Mouse (Mus musculus) ES-Bruce4 (cell line): ENCODE measurements around the gene Jun. TPM values are rescaled to one million over a fixed set of nuclear protein-coding genes. Genes with fewer than 3 reads are reported as not detected.

Experiments
- H3K27ac ChIP-seq: 2 replicates; pipeline ENCODE4 v1.5.1; 2012; ENCODE audit warnings: low read length, inconsistent platforms; ENCODE audit not compliant: insufficient read depth
- H3K27me3 ChIP-seq: 2 replicates; pipeline ENCODE4 v1.6.1; 2012; ENCODE audit warnings: mild to moderate bottlenecking, low read length, inconsistent platforms; ENCODE audit not compliant: control insufficient read depth, poor library complexity, insufficient read depth, severe bottlenecking
- H3K36me3 ChIP-seq: 2 replicates; pipeline ENCODE4 v1.6.1; 2012; ENCODE audit warnings: inconsistent platforms, mild to moderate bottlenecking, low read length, moderate library complexity; ENCODE audit not compliant: control insufficient read depth, poor library complexity, insufficient read depth, severe bottlenecking
- H3K4me1 ChIP-seq: one replicate; pipeline ENCODE4 v1.8.1; 2011; ENCODE audit warnings: low read length; ENCODE audit not compliant: control insufficient read depth, insufficient read depth
- H3K4me3 ChIP-seq: 2 replicates; pipeline ENCODE4 v1.5.1; 2011; ENCODE audit warnings: low read depth, mild to moderate bottlenecking, low read length
- H3K9ac ChIP-seq: 2 replicates; pipeline ENCODE4 v1.6.1; 2012; ENCODE audit warnings: low read depth, mild to moderate bottlenecking, inconsistent platforms; ENCODE audit not compliant: poor library complexity, severe bottlenecking
- H3K9me3 ChIP-seq: replicated peaks from 2 replicates; pipeline ENCODE4 v1.6.1; 2012; ENCODE audit warnings: mild to moderate bottlenecking, low read length, inconsistent platforms; ENCODE audit not compliant: control insufficient read depth, poor library complexity, insufficient read depth, severe bottlenecking
- CTCF ChIP-seq: IDR thresholded peaks from one replicate; pipeline ENCODE4 v1.8.1; 2011; ENCODE audit warnings: low read depth, low read length
- EP300 ChIP-seq: IDR thresholded peaks from 2 replicates; pipeline ENCODE4 v1.6.1; 2011; ENCODE audit warnings: low read depth, low read length; ENCODE audit not compliant: insufficient read depth
- POLR2A ChIP-seq: IDR thresholded peaks from one replicate; pipeline ENCODE4 v1.8.1; 2011; ENCODE audit warnings: low read length; ENCODE audit not compliant: insufficient read depth
- polyA plus RNA-seq: library from polyadenylated mRNA; stranded (reverse); fragments of >200 nt; gene quantifications from 2 replicates; pipeline ENCODE4 v1.2.4, GENCODE M21; 2011; ENCODE audit warnings: low read depth; ENCODE audit not compliant: missing spikeins, insufficient read depth, insufficient read length

Gene Jun
- polyA plus RNA-seq, 1 experiment = 16.7 TPM

DNA sequence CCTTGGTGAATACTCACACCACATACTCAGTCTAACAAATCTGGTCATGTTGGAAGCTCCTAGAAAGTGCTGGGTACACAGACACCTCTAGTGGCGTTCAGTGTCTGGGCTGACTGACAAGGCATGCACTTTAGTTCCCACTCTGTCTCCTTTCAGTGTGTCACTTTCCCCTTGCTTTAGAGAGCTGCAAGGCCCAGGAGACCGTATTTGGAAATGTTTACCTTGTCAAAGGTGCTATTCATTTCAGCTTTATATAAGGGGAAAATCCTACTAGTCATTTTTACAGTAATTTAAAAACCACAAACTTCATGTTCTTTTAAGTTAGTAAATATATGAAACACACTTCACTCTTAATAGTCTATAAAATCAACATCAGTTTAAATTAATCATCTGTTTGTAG is 44.7 kb upstream of the Jun start:
- no peak overlapping the region for H3K9ac ChIP-seq
- peaks cover 3% of the 10 kb centered on the region for H3K4me1 ChIP-seq
- no peak for TF ChIP-seq POLR2A
- no peak for TF ChIP-seq CTCF
- no peak for TF ChIP-seq EP300
- no peaks in the 10 kb centered on the region for H3K9me3 ChIP-seq
- no peak overlapping the region for H3K27ac ChIP-seq
- no peak overlapping the region for H3K4me3 ChIP-seq
- H3K36me3 ChIP-seq = no peaks in the 10 kb centered on the region
- no peaks in the 10 kb centered on the region for H3K27me3 ChIP-seq

DNA sequence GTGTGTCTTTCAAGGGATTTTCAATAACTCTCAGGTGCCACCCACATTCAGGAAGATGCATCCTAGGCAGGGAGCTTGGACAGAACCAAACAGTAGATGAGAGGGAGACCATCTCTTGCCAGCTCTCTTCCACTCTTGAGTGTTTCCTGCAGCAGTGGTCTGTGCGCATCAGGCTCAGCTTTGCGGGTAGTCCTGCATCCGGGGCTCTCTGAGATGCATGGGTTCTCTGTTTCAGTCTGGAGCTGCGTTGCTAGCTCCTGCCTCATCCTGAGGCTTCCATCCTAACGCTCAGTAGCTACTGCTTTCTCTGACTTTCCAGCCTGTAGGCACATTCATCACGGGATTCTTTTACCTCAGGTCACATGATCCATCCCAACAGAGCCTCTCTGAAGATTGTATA is 43.9 kb upstream of the Jun start:
- peaks cover 3% of the 10 kb centered on the region for H3K4me1 ChIP-seq
- H3K27me3 ChIP-seq = no peaks in the 10 kb centered on the region
- H3K9me3 ChIP-seq = no peaks in the 10 kb centered on the region
- no peak overlapping the region for H3K4me3 ChIP-seq
- no peak for TF ChIP-seq EP300
- no peak for TF ChIP-seq POLR2A
- no peak for TF ChIP-seq CTCF
- no peak overlapping the region for H3K27ac ChIP-seq
- no peak overlapping the region for H3K9ac ChIP-seq
- no peaks in the 10 kb centered on the region for H3K36me3 ChIP-seq

- Histone ChIP-seq H3K4me3 (no peak overlapping the region), H3K9ac (no peak overlapping the region), H3K36me3 (no peaks in the 10 kb centered on the region), H3K27me3 (no peaks in the 10 kb centered on the region), H3K4me1 (peaks cover 3% of the 10 kb centered on the region), H3K27ac (no peak overlapping the region), H3K9me3 (no peaks in the 10 kb centered on the region)
- TF ChIP-seq CTCF (no peak), EP300 (no peak), POLR2A (no peak)
These were observed 43.3 kb upstream of the Jun start for GRCm38 (mm10) chr4:95095355-95095754.

GRCm38 (mm10) chr4:95094700-95095113 is 42.7 kb upstream of the Jun start:
- peaks cover 3% of the 10 kb centered on the region for H3K4me1 ChIP-seq
- no peak overlapping the region for H3K27ac ChIP-seq
- H3K4me3 ChIP-seq = no peak overlapping the region
- H3K27me3 ChIP-seq = no peaks in the 10 kb centered on the region
- TF ChIP-seq POLR2A (no peak), CTCF (no peak), EP300 (no peak)
- no peaks in the 10 kb centered on the region for H3K9me3 ChIP-seq
- H3K36me3 ChIP-seq = no peaks in the 10 kb centered on the region
- no peak overlapping the region for H3K9ac ChIP-seq

DNA sequence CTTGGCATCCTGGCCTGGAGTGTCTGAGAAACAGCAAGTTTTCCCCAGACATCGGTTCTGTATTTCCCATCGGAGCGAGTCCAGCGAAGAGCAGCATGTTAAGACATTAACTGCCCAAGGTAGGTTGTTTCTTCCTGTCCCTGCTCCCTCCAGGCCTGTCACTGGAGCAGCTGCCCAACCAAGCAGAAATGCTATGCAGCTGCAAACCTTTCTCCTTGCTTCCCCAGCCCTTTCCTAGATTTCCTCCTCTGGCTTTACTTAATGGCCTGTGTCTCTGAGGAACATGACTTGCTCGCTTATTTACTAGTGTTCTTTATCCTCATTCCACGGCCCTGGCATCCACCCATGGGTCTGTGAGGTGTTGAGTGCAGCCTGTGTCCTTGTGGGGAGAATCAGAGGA is 41.6 kb upstream of the Jun start:
- Histone ChIP-seq H3K4me1 (peaks cover 3% of the 10 kb centered on the region), H3K9me3 (no peaks in the 10 kb centered on the region), H3K27ac (no peak overlapping the region), H3K9ac (no peak overlapping the region), H3K27me3 (no peaks in the 10 kb centered on the region), H3K36me3 (no peaks in the 10 kb centered on the region), H3K4me3 (no peak overlapping the region)
- TF ChIP-seq EP300 (no peak), POLR2A (no peak), CTCF (no peak)

DNA sequence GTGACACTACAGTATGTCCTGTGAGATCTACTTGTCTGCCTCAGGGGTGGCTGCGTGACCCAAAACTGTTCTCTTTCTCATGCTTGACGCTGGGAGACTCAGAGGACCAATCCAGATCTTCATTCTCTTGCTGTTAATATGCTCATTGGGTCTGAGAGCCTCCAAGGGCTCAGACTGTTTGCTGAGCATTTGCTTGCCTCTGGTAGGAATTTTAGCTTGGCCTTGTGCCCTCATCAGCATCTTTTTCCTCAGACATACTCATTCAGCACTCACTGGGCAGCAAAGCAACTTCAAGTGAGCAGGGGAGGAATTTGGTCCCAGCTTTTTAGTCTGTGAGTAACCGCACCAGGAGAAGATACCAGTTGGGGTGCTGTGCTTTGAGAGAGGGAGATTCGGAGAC is 40.5 kb upstream of the Jun start:
- no peak overlapping the region for H3K4me3 ChIP-seq
- H3K4me1 ChIP-seq = peaks cover 3% of the 10 kb centered on the region
- H3K27ac ChIP-seq = no peak overlapping the region
- TF ChIP-seq EP300 (no peak), POLR2A (no peak), CTCF (no peak)
- no peaks in the 10 kb centered on the region for H3K9me3 ChIP-seq
- no peaks in the 10 kb centered on the region for H3K36me3 ChIP-seq
- no peak overlapping the region for H3K9ac ChIP-seq
- no peaks in the 10 kb centered on the region for H3K27me3 ChIP-seq
